27 mouse cellular contexts compared by ENCODE assay signal in genomic region chr17:69229451-69229850, GRCm38 (mm10).
DNase-seq lines count a peak whose midpoint lies in the region; ATAC-seq and TF ChIP-seq lines count a peak whose summit lies in the region.
"Had no signal": no experiment of that assay in that cellular context is flagged by ENCODE, and none has a peak within 500 bp of the region (broad histone marks: within the 10 kb centered on the region; RNA-seq: fewer than 3 reads in every experiment).

No protein-coding gene starts in this region.

- no peaks in the 10 kb centered on the region for H3K36me3 ChIP-seq in forebrain, embryonic 15.5 days
- H3K36me3 ChIP-seq in forebrain, embryonic 10.5 days (replicated peaks), result peaks cover 3% of the 10 kb centered on the region; the same call in 1 of the 2 replicates
- H3K36me3 ChIP-seq in hindbrain, embryonic 15.5 days, result no peaks in the 10 kb centered on the region
- peaks cover under 1% of the 10 kb centered on the region; the same call in 1 of the 2 replicates for H3K36me3 ChIP-seq in hindbrain, embryonic 10.5 days

- DNase-seq in forebrain, embryonic 10.5 days (ENCODE audit: extremely low spot score, low spot score), result no peak
- DNase-seq in hindbrain, embryonic 10.5 days (ENCODE audit: low spot score), result no peak
- peak; percentile 41 for DNase-seq in 3134 (ENCODE audit: extremely low read depth, insufficient read length, low spot score)
- DNase-seq in layer of hippocampus, postnatal 36 days, result no peak
- DNase-seq in kidney, adult 9 months, result no peak
- DNase-seq: adrenal gland, postnatal 10 days; gastrocnemius, adult 2 months; gastrocnemius, postnatal 36 days; heart, adult 18-20 months; heart, postnatal 4 days; kidney, adult 18-20 months; kidney, postnatal 36 days; liver; lung, adult 2 months; right cerebral cortex, postnatal 25 days; thymus, postnatal 14 days had no signal

- no peak overlapping the region for H3K9ac ChIP-seq in forebrain, embryonic 15.5 days (replicated peaks)
- H3K9ac ChIP-seq in hindbrain, embryonic 15.5 days, result no peak overlapping the region
- H3K9ac ChIP-seq: embryonic facial prominence, embryonic 15.5 days; liver, embryonic 14.5 days had no signal

- H3K27ac ChIP-seq in forebrain, embryonic 15.5 days (replicated peaks), result peak overlapping the region; percentile 81
- no peak overlapping the region for H3K27ac ChIP-seq in forebrain, embryonic 10.5 days
- H3K27ac ChIP-seq in hindbrain, embryonic 15.5 days (replicated peaks), result peak overlapping the region; percentile 74
- no peak overlapping the region for H3K27ac ChIP-seq in hindbrain, embryonic 10.5 days
- peak overlapping the region; percentile 95 for H3K27ac ChIP-seq in embryonic fibroblast, embryonic 13.5 days (ENCODE audit: insufficient read depth, low read length)
- H3K27ac ChIP-seq: embryonic facial prominence, embryonic 10.5 days; embryonic facial prominence, embryonic 15.5 days; gastrocnemius, adult 2 months; layer of hippocampus, adult 2 months; liver, embryonic 14.5 days; macrophage had no signal

- TF ChIP-seq POLR2A in embryonic fibroblast, embryonic 13.5 days (IDR thresholded peaks at IDR 0.05; ENCODE audit: low read depth, low read length), result no peak

- TF ChIP-seq CTCF in embryonic fibroblast, embryonic 13.5 days (IDR thresholded peaks at IDR 0.05; ENCODE audit: borderline replicate concordance, insufficient read depth, low read length), result no peak

- no peaks in the 10 kb centered on the region for H3K9me3 ChIP-seq in forebrain, embryonic 15.5 days
- H3K9me3 ChIP-seq in forebrain, embryonic 10.5 days, result peaks cover 3% of the 10 kb centered on the region; the same call in 1 of the 2 replicates
- H3K9me3 ChIP-seq in hindbrain, embryonic 15.5 days, result no peaks in the 10 kb centered on the region
- no peaks in the 10 kb centered on the region for H3K9me3 ChIP-seq in hindbrain, embryonic 10.5 days
- H3K9me3 ChIP-seq: embryonic facial prominence, embryonic 10.5 days; embryonic facial prominence, embryonic 15.5 days had no signal

- WGBS in forebrain, embryonic 15.5 days, result 33% methylated on average over 5 of the region's 5 CpGs
- WGBS in forebrain, embryonic 10.5 days, result 84% methylated on average over 5 of the region's 5 CpGs
- whole genome bisulfite sequencing in hindbrain, embryonic 15.5 days, result 69% methylated on average over 5 of the region's 5 CpGs
- 89% methylated on average over 5 of the region's 5 CpGs for WGBS in hindbrain, embryonic 10.5 days

- no peak overlapping the region for H3K4me2 ChIP-seq in forebrain, embryonic 15.5 days (replicated peaks)
- no peak overlapping the region for H3K4me2 ChIP-seq in hindbrain, embryonic 15.5 days
- H3K4me2 ChIP-seq: embryonic facial prominence, embryonic 15.5 days; heart, embryonic 11.5 days had no signal

- H3K4me3 ChIP-seq in forebrain, embryonic 15.5 days, result no peak overlapping the region
- H3K4me3 ChIP-seq in forebrain, embryonic 10.5 days, result no peak overlapping the region
- no peak overlapping the region for H3K4me3 ChIP-seq in hindbrain, embryonic 15.5 days
- H3K4me3 ChIP-seq in hindbrain, embryonic 10.5 days, result no peak overlapping the region
- H3K4me3 ChIP-seq in embryonic fibroblast, embryonic 13.5 days (ENCODE audit: insufficient read depth, low read length), result no peak overlapping the region
- H3K4me3 ChIP-seq: embryonic facial prominence, embryonic 10.5 days; embryonic facial prominence, embryonic 15.5 days; gastrocnemius, adult 2 months; layer of hippocampus, adult 2 months had no signal

- ATAC-seq in forebrain, embryonic 15.5 days (replicated peaks), result no peak
- ATAC-seq in hindbrain, embryonic 15.5 days (ENCODE audit: low FRiP score, low read depth), result no peak
- ATAC-seq: activated CD4-positive, CD25-positive, alpha-beta regulatory T cell, adult 4 months; CD4-positive, CD25-positive, alpha-beta regulatory T cell, adult 4 months had no signal

- H3K4me1 ChIP-seq in forebrain, embryonic 15.5 days, result peaks cover 39% of the 10 kb centered on the region
- H3K4me1 ChIP-seq in forebrain, embryonic 10.5 days, result peaks cover 28% of the 10 kb centered on the region
- peaks cover 41% of the 10 kb centered on the region for H3K4me1 ChIP-seq in hindbrain, embryonic 15.5 days (replicated peaks)
- H3K4me1 ChIP-seq in hindbrain, embryonic 10.5 days (replicated peaks), result peaks cover 29% of the 10 kb centered on the region
- H3K4me1 ChIP-seq in embryonic fibroblast, embryonic 13.5 days (ENCODE audit: control insufficient read depth, insufficient read depth, low read length), result peaks cover 23% of the 10 kb centered on the region

- no peaks in the 10 kb centered on the region for H3K27me3 ChIP-seq in forebrain, embryonic 15.5 days
- no peaks in the 10 kb centered on the region for H3K27me3 ChIP-seq in forebrain, embryonic 10.5 days (ENCODE audit: poor library complexity, severe bottlenecking)
- H3K27me3 ChIP-seq in hindbrain, embryonic 15.5 days, result no peaks in the 10 kb centered on the region
- H3K27me3 ChIP-seq in hindbrain, embryonic 10.5 days (ENCODE audit: insufficient read depth, poor library complexity, severe bottlenecking), result no peaks in the 10 kb centered on the region
- H3K27me3 ChIP-seq: embryonic facial prominence, embryonic 15.5 days had no signal

Comparison
In these comparisons a context has a peak if more than half of its experiments do, and no peak if none do; other contexts are left out.
1. H3K27ac ChIP-seq: peak in forebrain, embryonic 15.5 days (single experiment), hindbrain, embryonic 15.5 days (single experiment) and embryonic fibroblast, embryonic 13.5 days (single experiment); none in forebrain, embryonic 10.5 days (single experiment) and hindbrain, embryonic 10.5 days (single experiment).